Mouse (Mus musculus): Measurements from ENCODE around the gene Nosip. TPM values are rescaled to one million over a fixed set of nuclear protein-coding genes. Genes with fewer than 3 reads are reported as not detected.

Gene Nosip
- polyA plus RNA-seq, 1 experiment from 2014 or later: 64.7 TPM

- H3K9ac ChIP-seq: 0 out of 2 replicates have a peak overlapping the region, but pooled peaks have one; percentile 36
- H3K36me3 ChIP-seq: peaks cover 67% of the 10 kb centered on the region
- no peak overlapping the region for H3K4me3 ChIP-seq
- H3K27ac ChIP-seq: peak overlapping the region; percentile 80
- 64% methylated on average over 25 of the region's 25 CpGs for WGBS
- 0 out of 2 replicates have a peak overlapping the region, but pooled peaks have one; percentile 18 for H3K4me2 ChIP-seq
- no peaks in the 10 kb centered on the region for H3K9me3 ChIP-seq
- H3K27me3 ChIP-seq: no peaks in the 10 kb centered on the region
- peaks cover 15% of the 10 kb centered on the region for H3K4me1 ChIP-seq
- ATAC-seq (ENCODE audit: insufficient number of reproducible peaks, insufficient read depth, low FRiP score, low TSS enrichment, low read depth): 0 out of 2 replicates have a peak, but pooled peaks have one; percentile 35
Measured at GRCm38 (mm10) chr7:45082401-45083299, 20.4 kb downstream of the Nosip start.

- Histone ChIP-seq H3K36me3 (peaks cover 72% of the 10 kb centered on the region), H3K4me1 (peaks cover 15% of the 10 kb centered on the region), H3K9ac (peak overlapping the region; percentile 36; the same call in 1 of the 2 replicates), H3K27me3 (no peaks in the 10 kb centered on the region), H3K4me2 (no peak overlapping the region), H3K9me3 (no peaks in the 10 kb centered on the region), H3K4me3 (no peak overlapping the region), H3K27ac (peak overlapping the region; percentile 80)
- WGBS: 84% methylated on average over 22 of the region's 22 CpGs
- no peak; the same call in 1 of the 2 replicates for ATAC-seq (ENCODE audit: insufficient number of reproducible peaks, insufficient read depth, low FRiP score, low TSS enrichment, low read depth)
Measured at GRCm38 (mm10) chr7:45083300-45083890, 21.2 kb downstream of the Nosip start.

GRCm38 (mm10) chr7:45086084-45086483, 23.9 kb downstream of the Nosip start:
- Histone ChIP-seq H3K27me3 (no peaks in the 10 kb centered on the region), H3K36me3 (peaks cover 79% of the 10 kb centered on the region), H3K4me1 (peaks cover 22% of the 10 kb centered on the region), H3K9ac (no peak overlapping the region), H3K4me3 (no peak overlapping the region), H3K4me2 (no peak overlapping the region), H3K27ac (no peak overlapping the region), H3K9me3 (no peaks in the 10 kb centered on the region)
- WGBS: 79% methylated on average over 4 of the region's 4 CpGs
- no peak for ATAC-seq (ENCODE audit: insufficient number of reproducible peaks, insufficient read depth, low FRiP score, low TSS enrichment, low read depth)

- Histone ChIP-seq H3K27ac (no peak overlapping the region), H3K27me3 (no peaks in the 10 kb centered on the region), H3K4me3 (no peak overlapping the region), H3K9me3 (no peaks in the 10 kb centered on the region), H3K4me2 (no peak overlapping the region), H3K4me1 (peaks cover 21% of the 10 kb centered on the region), H3K36me3 (peaks cover 57% of the 10 kb centered on the region), H3K9ac (no peak overlapping the region)
- no peak for ATAC-seq (ENCODE audit: insufficient number of reproducible peaks, insufficient read depth, low FRiP score, low TSS enrichment, low read depth)
- WGBS: 93% methylated on average over 17 of the region's 17 CpGs
Measured at GRCm38 (mm10) chr7:45088597-45088996, 26.4 kb downstream of the Nosip start.

GRCm38 (mm10) chr7:45090251-45090977, 28.2 kb downstream of the Nosip start:
- no peaks in the 10 kb centered on the region for H3K27me3 ChIP-seq
- peak overlapping the region; percentile 88 for H3K9ac ChIP-seq
- H3K4me2 ChIP-seq: peak overlapping the region; percentile 76
- H3K9me3 ChIP-seq: no peaks in the 10 kb centered on the region
- H3K4me1 ChIP-seq: peaks cover 33% of the 10 kb centered on the region
- WGBS: 75% methylated on average over 13 of the region's 13 CpGs
- peaks cover 43% of the 10 kb centered on the region for H3K36me3 ChIP-seq
- peak overlapping the region; percentile 66 for H3K4me3 ChIP-seq
- ATAC-seq (ENCODE audit: insufficient number of reproducible peaks, insufficient read depth, low FRiP score, low TSS enrichment, low read depth): no peak
- H3K27ac ChIP-seq: peak overlapping the region; percentile 89

GRCm38 (mm10) chr7:45091001-45091990, 29.1 kb downstream of the Nosip start:
- Histone ChIP-seq H3K9me3 (no peaks in the 10 kb centered on the region), H3K4me2 (peak overlapping the region; percentile 76), H3K36me3 (peaks cover 38% of the 10 kb centered on the region), H3K4me1 (peaks cover 33% of the 10 kb centered on the region), H3K27me3 (no peaks in the 10 kb centered on the region), H3K27ac (peak overlapping the region; percentile 89), H3K9ac (peak overlapping the region; percentile 88), H3K4me3 (peak overlapping the region; percentile 66)
- 0 out of 2 replicates have a peak, but pooled peaks have one; percentile 26 for ATAC-seq (ENCODE audit: insufficient number of reproducible peaks, insufficient read depth, low FRiP score, low TSS enrichment, low read depth)
- WGBS: 10% methylated on average over 35 of the region's 35 CpGs

- peak within 1 kb of the TSS; percentile 76 for H3K4me2 ChIP-seq
- peak within 1 kb of the TSS; percentile 66 for H3K4me3 ChIP-seq
- peak within 1 kb of the TSS; percentile 89 for H3K27ac ChIP-seq
- H3K9me3 ChIP-seq: no peaks in the 10 kb centered on the region
- peaks cover 35% of the 10 kb centered on the region for H3K36me3 ChIP-seq
- peak within 1 kb of the TSS; percentile 88 for H3K9ac ChIP-seq
- WGBS: under 1% methylated on average over 16 of the region's 16 CpGs
- H3K27me3 ChIP-seq: no peaks in the 10 kb centered on the region
- H3K4me1 ChIP-seq: peaks cover 33% of the 10 kb centered on the region
- peak; percentile 88 for ATAC-seq (ENCODE audit: insufficient number of reproducible peaks, insufficient read depth, low FRiP score, low TSS enrichment, low read depth)
Measured at GRCm38 (mm10) chr7:45092048-45092447, 29.8 kb downstream of the Nosip start, which contains the start of gene Rcn3. TSS of gene Rcn3 (minus strand) at chr7:45092221.

- 0 out of 2 replicates have a peak overlapping the region, but pooled peaks have one; percentile 16 for H3K4me3 ChIP-seq
- peaks cover 32% of the 10 kb centered on the region for H3K36me3 ChIP-seq
- H3K9me3 ChIP-seq: no peaks in the 10 kb centered on the region
- H3K4me2 ChIP-seq: peak overlapping the region; percentile 76
- WGBS: 25% methylated on average over 12 of the region's 12 CpGs
- H3K4me1 ChIP-seq: peaks cover 33% of the 10 kb centered on the region
- H3K27me3 ChIP-seq: no peaks in the 10 kb centered on the region
- no peak for ATAC-seq (ENCODE audit: insufficient number of reproducible peaks, insufficient read depth, low FRiP score, low TSS enrichment, low read depth)
- H3K9ac ChIP-seq: peak overlapping the region; percentile 41; the same call in 1 of the 2 replicates
- H3K27ac ChIP-seq: peak overlapping the region; percentile 89
Measured at GRCm38 (mm10) chr7:45092828-45093515, 30.7 kb downstream of the Nosip start.

- peaks cover 27% of the 10 kb centered on the region for H3K36me3 ChIP-seq
- no peak overlapping the region for H3K4me2 ChIP-seq
- H3K27ac ChIP-seq: peak overlapping the region; percentile 89
- H3K9me3 ChIP-seq: no peaks in the 10 kb centered on the region
- no peak for ATAC-seq (ENCODE audit: insufficient number of reproducible peaks, insufficient read depth, low FRiP score, low TSS enrichment, low read depth)
- 31% methylated on average over 18 of the region's 18 CpGs for WGBS
- no peaks in the 10 kb centered on the region for H3K27me3 ChIP-seq
- H3K4me1 ChIP-seq: peaks cover 33% of the 10 kb centered on the region
- no peak overlapping the region for H3K4me3 ChIP-seq
- no peak overlapping the region for H3K9ac ChIP-seq
Measured at GRCm38 (mm10) chr7:45093516-45093905, 31.3 kb downstream of the Nosip start.

- H3K27me3 ChIP-seq: no peaks in the 10 kb centered on the region
- peak overlapping the region; percentile 89 for H3K27ac ChIP-seq
- no peaks in the 10 kb centered on the region for H3K9me3 ChIP-seq
- H3K36me3 ChIP-seq: peaks cover 28% of the 10 kb centered on the region
- no peak overlapping the region for H3K4me3 ChIP-seq
- H3K9ac ChIP-seq: no peak overlapping the region
- no peak for ATAC-seq (ENCODE audit: insufficient number of reproducible peaks, insufficient read depth, low FRiP score, low TSS enrichment, low read depth)
- H3K4me2 ChIP-seq: peak overlapping the region; percentile 24; the same call in 1 of the 2 replicates
- 24% methylated on average over 7 of the region's 7 CpGs for WGBS
- peaks cover 33% of the 10 kb centered on the region for H3K4me1 ChIP-seq
Measured at GRCm38 (mm10) chr7:45094121-45094520, 31.9 kb downstream of the Nosip start.

Data from embryonic facial prominence, embryonic 13.5 days (tissue).